Mouse (Mus musculus) heart, adult 2 months (tissue): ENCODE results near the gene Cd22. TPM values are rescaled to one million over a fixed set of nuclear protein-coding genes. Genes with fewer than 3 reads are reported as not detected.
A peak's percentile ranks its signal among the peaks of the same experiment; 100 is the strongest.

Experiments used
- DNase-seq, 2 experiments: peaks; one replicate each; pipeline ENCODE4 v3.0.0; 2021
- H3K27ac ChIP-seq: fragments of 200-600 bp; 2 replicates; pipeline ENCODE4 v1.8.1; 2022
- H3K27me3 ChIP-seq: fragments of 200-500 bp; 2 replicates; pipeline ENCODE4 v1.6.1; 2012; ENCODE audit warnings: mild to moderate bottlenecking, low read length, inconsistent platforms, mixed read lengths; ENCODE audit not compliant: control insufficient read depth, insufficient read depth
- H3K36me3 ChIP-seq: fragments of 200-500 bp; 2 replicates; pipeline ENCODE4 v1.6.1; 2012; ENCODE audit warnings: low read length, inconsistent platforms; ENCODE audit not compliant: control insufficient read depth, insufficient read depth
- H3K4me1 ChIP-seq: fragments of 200-500 bp; 2 replicates; pipeline ENCODE4 v1.6.1; 2011; ENCODE audit warnings: low read length; ENCODE audit not compliant: control insufficient read depth, insufficient read depth
- H3K4me3 ChIP-seq: fragments of 200-600 bp; 2 replicates; pipeline ENCODE4 v1.8.1; 2022
- H3K79me2 ChIP-seq: fragments of 200-500 bp; replicated peaks from 2 replicates; pipeline ENCODE4 v1.6.1; 2012; ENCODE audit warnings: mild to moderate bottlenecking, inconsistent platforms, low read length, moderate library complexity, mixed read lengths; ENCODE audit not compliant: control insufficient read depth, insufficient read depth
- H3K9ac ChIP-seq: fragments of 200-500 bp; 2 replicates; pipeline ENCODE4 v1.6.1; 2012; ENCODE audit warnings: low read depth, mild to moderate bottlenecking, control low read depth, inconsistent platforms, low read length, mixed read lengths
- CTCF ChIP-seq: fragments of 200-600 bp; IDR thresholded peaks from 2 replicates; pipeline ENCODE4 v1.8.1; 2022; ENCODE audit warnings: antibody characterized with exemption, mild to moderate bottlenecking, moderate library complexity
- EP300 ChIP-seq: fragments of 200-500 bp; IDR thresholded peaks from 2 replicates; pipeline ENCODE4 v1.6.1; 2011; ENCODE audit warnings: low read depth, low read length, control low read depth; ENCODE audit not compliant: insufficient read depth
- POLR2A ChIP-seq: fragments of 200-500 bp; IDR thresholded peaks from 2 replicates; pipeline ENCODE4 v1.6.1; 2011; ENCODE audit warnings: mild to moderate bottlenecking, low read depth, low read length, control low read depth; ENCODE audit not compliant: insufficient read depth
- WGBS: fragments of 180-500 bp; shearing (Covaris S2); methylation state at CpG from one replicate; pipeline ENCODE4 v1.1.7; 2018; 5-methylcytosine and 5-hydroxymethylcytosine counted together
- intact Hi-C: fragments of 180-260 bp; cut with DNase I; formaldehyde crosslinking; loops from one replicate; pipeline ENCODE4 v1.15.1; 2025
- polyA plus RNA-seq: library from polyadenylated mRNA; depleted of rRNA; stranded (reverse); fragments of >200 nt; gene quantifications from 2 replicates; pipeline ENCODE4 v1.2.3, GENCODE M21; 2012
- total RNA-seq, 2 experiments: library from RNA; stranded (reverse); gene quantifications; 2 replicates each; pipeline ENCODE4 v1.2.3; 2021

The Cd22 gene
- total and polyA plus RNA-seq, 3 experiments: 0.57 to 8.1 (median 1.3) TPM

- Histone ChIP-seq H3K27me3 (0 out of 2 replicates have a peak, but pooled peaks cover 2% of the 10 kb centered on the region), H3K4me3 (no peak overlapping the region), H3K4me1 (no peaks in the 10 kb centered on the region), H3K36me3 (no peaks in the 10 kb centered on the region), H3K9ac (no peak overlapping the region), H3K79me2 (no peaks in the 10 kb centered on the region), H3K27ac (no peak overlapping the region)
- peak in 1 of 2 experiments; percentile 26 for DNase-seq
- 7% methylated on average over 16 of the region's 16 CpGs for WGBS
- intact Hi-C loops: loop anchor here (5.0 to 10.0 kb wide), 2 partner anchors 195 to 268 kb away; partner anchors contain the start of gene Haus5
- TF ChIP-seq CTCF: peak; percentile 73
- TF ChIP-seq EP300: no peak
- no peak for TF ChIP-seq POLR2A
Observed at GRCm38 (mm10) chr7:30859635-30860402, 20.3 kb downstream of the Cd22 start.

GRCm38 (mm10) chr7:30859290-30859634 lies 20.9 kb downstream of the Cd22 start:
- H3K27me3 ChIP-seq: 0 out of 2 replicates have a peak, but pooled peaks cover 2% of the 10 kb centered on the region
- TF ChIP-seq CTCF: peak; percentile 77
- no peak for TF ChIP-seq POLR2A
- no peak for TF ChIP-seq EP300
- H3K9ac ChIP-seq: no peak overlapping the region
- H3K36me3 ChIP-seq: no peaks in the 10 kb centered on the region
- intact Hi-C loops: loop anchor here (10.0 kb wide), 1 partner anchor 194 kb away; the partner anchor contains the start of gene Haus5
- no peak overlapping the region for H3K4me3 ChIP-seq
- no peaks in the 10 kb centered on the region for H3K79me2 ChIP-seq
- no peak overlapping the region for H3K27ac ChIP-seq
- DNase-seq: peak; percentile 56 to 61
- H3K4me1 ChIP-seq: no peaks in the 10 kb centered on the region

- Histone ChIP-seq H3K4me1 (no peaks in the 10 kb centered on the region), H3K9ac (no peak overlapping the region), H3K27me3 (peaks cover 3% of the 10 kb centered on the region; the same call in 1 of the 2 replicates), H3K36me3 (no peaks in the 10 kb centered on the region), H3K4me3 (no peak overlapping the region), H3K79me2 (no peaks in the 10 kb centered on the region), H3K27ac (no peak overlapping the region)
- TF ChIP-seq CTCF: no peak
- no peak for TF ChIP-seq EP300
- no peak for TF ChIP-seq POLR2A
- intact Hi-C loops: loop anchor here (10.0 kb wide), 1 partner anchor 193 kb away; the partner anchor contains the start of gene Haus5
- 67% methylated on average over 1 of the region's 1 CpGs for WGBS
- DNase-seq: no peak
Observed at GRCm38 (mm10) chr7:30857746-30858145, 22.4 kb downstream of the Cd22 start.

GRCm38 (mm10) chr7:30856078-30856477 lies 24.1 kb downstream of the Cd22 start, which contains the start of gene Ffar3:
Gene Ffar3, minus strand, starts transcription at chr7:30856178.
- 43% methylated on average over 6 of the region's 6 CpGs for WGBS
- Histone ChIP-seq H3K4me1 (no peaks in the 10 kb centered on the region), H3K27me3 (peaks cover 3% of the 10 kb centered on the region; the same call in 1 of the 2 replicates), H3K4me3 (no peak within 1 kb of the TSS), H3K79me2 (no peaks in the 10 kb centered on the region), H3K9ac (no peak within 1 kb of the TSS), H3K36me3 (no peaks in the 10 kb centered on the region), H3K27ac (no peak within 1 kb of the TSS)
- no peak for DNase-seq
- intact Hi-C loops: loop anchor here (10.0 kb wide), 1 partner anchor 191 kb away; the partner anchor contains the start of gene Haus5
- TF ChIP-seq EP300 (no peak), POLR2A (no peak), CTCF (no peak)

DNA sequence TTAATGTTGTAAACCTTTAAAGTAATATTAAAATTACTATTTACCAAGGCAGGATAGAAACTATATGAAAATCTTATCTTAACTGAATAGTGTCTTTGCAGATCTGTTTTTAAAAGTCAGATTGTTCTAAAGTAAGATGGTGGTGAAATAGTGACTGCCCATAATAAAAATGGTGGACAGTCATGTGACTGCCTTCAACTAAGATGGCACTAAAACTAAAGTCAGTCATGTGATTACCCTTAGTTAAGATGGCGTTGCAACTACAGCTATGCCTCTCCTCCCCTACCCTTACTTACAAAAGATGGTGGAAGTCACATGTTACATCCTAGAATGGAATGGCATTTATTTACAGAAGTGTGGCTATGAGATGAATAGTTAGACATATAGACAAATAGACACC lies 28.7 kb downstream of the Cd22 start:
- no peaks in the 10 kb centered on the region for H3K4me1 ChIP-seq
- no peak overlapping the region for H3K9ac ChIP-seq
- no peak for TF ChIP-seq CTCF
- TF ChIP-seq EP300: no peak
- TF ChIP-seq POLR2A: no peak
- H3K4me3 ChIP-seq: no peak overlapping the region
- intact Hi-C loops: loop anchor here (10.0 kb wide), 1 partner anchor 187 kb away; the partner anchor contains the start of gene Haus5
- 79% methylated on average over 1 of the region's 1 CpGs for WGBS
- DNase-seq: no peak
- no peak overlapping the region for H3K27ac ChIP-seq
- no peaks in the 10 kb centered on the region for H3K36me3 ChIP-seq
- peaks cover 3% of the 10 kb centered on the region; the same call in 1 of the 2 replicates for H3K27me3 ChIP-seq
- H3K79me2 ChIP-seq: no peaks in the 10 kb centered on the region

GRCm38 (mm10) chr7:30847934-30848333 lies 32.2 kb downstream of the Cd22 start:
- no peak for DNase-seq
- intact Hi-C loops: no loop called here
- Histone ChIP-seq H3K4me1 (no peaks in the 10 kb centered on the region), H3K4me3 (no peak overlapping the region), H3K27me3 (no peaks in the 10 kb centered on the region), H3K36me3 (no peaks in the 10 kb centered on the region), H3K27ac (no peak overlapping the region), H3K79me2 (no peaks in the 10 kb centered on the region), H3K9ac (no peak overlapping the region)
- 64% methylated on average over 6 of the region's 6 CpGs for WGBS
- TF ChIP-seq CTCF: no peak
- no peak for TF ChIP-seq POLR2A
- TF ChIP-seq EP300: no peak
